Comparison of ENCODE assay signal across 23 mouse cellular contexts in the genomic region with DNA sequence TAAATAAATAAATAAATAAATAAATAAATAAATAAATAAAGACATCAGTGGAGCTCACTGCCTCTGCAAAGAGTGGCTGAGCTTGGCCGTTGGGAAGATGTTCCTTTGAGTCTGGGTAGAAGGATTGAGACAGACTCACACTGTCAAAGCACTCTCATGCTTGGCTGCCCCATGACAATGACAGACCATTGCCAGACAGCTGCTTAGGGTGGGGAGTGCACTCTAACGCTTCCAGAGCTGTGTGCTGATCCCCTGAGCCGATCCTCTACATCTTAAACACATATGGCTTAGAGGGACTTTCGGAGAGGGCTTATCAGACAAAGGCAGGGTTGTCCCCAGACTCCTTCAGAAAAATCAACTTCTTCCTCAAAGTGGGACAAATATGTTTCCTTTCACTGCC.
DNase-seq lines count a peak whose midpoint lies in the region; ATAC-seq lines count a peak whose summit lies in the region.
"Had no signal": no experiment of that assay in that cellular context is flagged by ENCODE, and none has a peak within 500 bp of the region (broad histone marks: within the 10 kb centered on the region; RNA-seq: fewer than 3 reads in every experiment).

No protein-coding gene starts in this region.

- H3K4me3 ChIP-seq in hindbrain, embryonic 12.5 days = no peak overlapping the region
- no peak overlapping the region for H3K4me3 ChIP-seq in hindbrain, embryonic 10.5 days
- no peak overlapping the region for H3K4me3 ChIP-seq in midbrain, embryonic 12.5 days
- no peak overlapping the region for H3K4me3 ChIP-seq in midbrain, embryonic 15.5 days
- H3K4me3 ChIP-seq: embryonic facial prominence, embryonic 15.5 days; heart, adult 2 months; limb, embryonic 12.5 days; neural tube, embryonic 13.5 days had no signal

- H3K9ac ChIP-seq in hindbrain, embryonic 12.5 days = no peak overlapping the region
- H3K9ac ChIP-seq in midbrain, embryonic 12.5 days (replicated peaks) = no peak overlapping the region
- H3K9ac ChIP-seq in midbrain, embryonic 15.5 days = no peak overlapping the region
- H3K9ac ChIP-seq: embryonic facial prominence, embryonic 15.5 days; limb, embryonic 12.5 days; neural tube, embryonic 13.5 days had no signal

- H3K9me3 ChIP-seq in hindbrain, embryonic 12.5 days (replicated peaks) = no peaks in the 10 kb centered on the region
- no peaks in the 10 kb centered on the region for H3K9me3 ChIP-seq in hindbrain, embryonic 10.5 days
- no peaks in the 10 kb centered on the region for H3K9me3 ChIP-seq in midbrain, embryonic 12.5 days
- H3K9me3 ChIP-seq in midbrain, embryonic 15.5 days = no peaks in the 10 kb centered on the region
- H3K9me3 ChIP-seq: embryonic facial prominence, embryonic 15.5 days; limb, embryonic 12.5 days; neural tube, embryonic 13.5 days had no signal

- WGBS in hindbrain, embryonic 12.5 days = 27% methylated on average over 4 of the region's 4 CpGs
- 31% methylated on average over 4 of the region's 4 CpGs for WGBS in hindbrain, embryonic 10.5 days
- WGBS in midbrain, embryonic 12.5 days = 9% methylated on average over 4 of the region's 4 CpGs
- 15% methylated on average over 4 of the region's 4 CpGs for WGBS in midbrain, embryonic 15.5 days

- H3K27me3 ChIP-seq in hindbrain, embryonic 12.5 days = peaks cover 4% of the 10 kb centered on the region; the same call in 1 of the 2 replicates
- peaks cover 33% of the 10 kb centered on the region for H3K27me3 ChIP-seq in hindbrain, embryonic 10.5 days (ENCODE audit: insufficient read depth, poor library complexity, severe bottlenecking)
- H3K27me3 ChIP-seq in midbrain, embryonic 12.5 days = peaks cover 45% of the 10 kb centered on the region
- no peaks in the 10 kb centered on the region for H3K27me3 ChIP-seq in midbrain, embryonic 15.5 days (replicated peaks)
- H3K27me3 ChIP-seq: embryonic facial prominence, embryonic 15.5 days; limb, embryonic 12.5 days; neural tube, embryonic 13.5 days had no signal

- H3K27ac ChIP-seq in hindbrain, embryonic 12.5 days = no peak overlapping the region
- H3K27ac ChIP-seq in hindbrain, embryonic 10.5 days = no peak overlapping the region
- H3K27ac ChIP-seq in midbrain, embryonic 12.5 days (replicated peaks) = no peak overlapping the region
- H3K27ac ChIP-seq in midbrain, embryonic 15.5 days = no peak overlapping the region
- H3K27ac ChIP-seq: embryonic facial prominence, embryonic 15.5 days; heart, adult 2 months; limb, embryonic 12.5 days; neural tube, embryonic 13.5 days had no signal

- ATAC-seq in hindbrain, embryonic 12.5 days (ENCODE audit: low FRiP score) = peak; percentile 72
- ATAC-seq in midbrain, embryonic 12.5 days (ENCODE audit: low FRiP score, low read depth) = peak; percentile 39
- no peak for ATAC-seq in midbrain, embryonic 15.5 days (replicated peaks)

- H3K36me3 ChIP-seq in hindbrain, embryonic 12.5 days = no peaks in the 10 kb centered on the region
- H3K36me3 ChIP-seq in hindbrain, embryonic 10.5 days = no peaks in the 10 kb centered on the region
- H3K36me3 ChIP-seq in midbrain, embryonic 12.5 days = no peaks in the 10 kb centered on the region
- H3K36me3 ChIP-seq in midbrain, embryonic 15.5 days (replicated peaks) = no peaks in the 10 kb centered on the region
- H3K36me3 ChIP-seq: embryonic facial prominence, embryonic 15.5 days; limb, embryonic 12.5 days; neural tube, embryonic 13.5 days had no signal

- H3K4me2 ChIP-seq in hindbrain, embryonic 12.5 days (replicated peaks) = no peak overlapping the region
- no peak overlapping the region for H3K4me2 ChIP-seq in midbrain, embryonic 12.5 days (replicated peaks)
- H3K4me2 ChIP-seq in midbrain, embryonic 15.5 days = no peak overlapping the region
- H3K4me2 ChIP-seq: embryonic facial prominence, embryonic 15.5 days; limb, embryonic 12.5 days; liver, embryonic 11.5 days; neural tube, embryonic 13.5 days had no signal

- DNase-seq in embryo, embryonic 11 days = peak; percentile 36
- no peak for DNase-seq in embryo, embryonic 10.5 days (ENCODE audit: low spot score)
- no peak for DNase-seq in hindbrain, embryonic 10.5 days (ENCODE audit: low spot score)
- DNase-seq in retina, postnatal 1 day = peak; percentile 92
- DNase-seq in c-Kit-positive CD71-positive TER-119-positive erythroid progenitor cells, embryonic 14.5 days (ENCODE audit: low spot score) = no peak
- DNase-seq: adrenal gland, postnatal 36 days; cerebellum, adult 11-12 months; cerebellum, postnatal 10 days; gastrocnemius, postnatal 25 days; heart, adult 2 months; heart, postnatal 4 days; kidney, adult 8-10 months; kidney, postnatal 10 days; lung, adult 18-20 months; thymus, adult 18-20 months; thymus, postnatal 36 days had no signal

- H3K4me1 ChIP-seq in hindbrain, embryonic 12.5 days = peaks cover 17% of the 10 kb centered on the region
- peaks cover 54% of the 10 kb centered on the region for H3K4me1 ChIP-seq in hindbrain, embryonic 10.5 days (replicated peaks)
- H3K4me1 ChIP-seq in midbrain, embryonic 12.5 days = peaks cover 22% of the 10 kb centered on the region
- H3K4me1 ChIP-seq in midbrain, embryonic 15.5 days = peaks cover 14% of the 10 kb centered on the region; the same call in 1 of the 2 replicates

Comparison
In these comparisons a context has a peak if more than half of its experiments do, and no peak if none do; other contexts are left out.
1. DNase-seq: peak in embryo, embryonic 11 days (single experiment) and retina, postnatal 1 day (single experiment); none in embryo, embryonic 10.5 days (single experiment), hindbrain, embryonic 10.5 days (single experiment) and c-Kit-positive CD71-positive TER-119-positive erythroid progenitor cells, embryonic 14.5 days (single experiment).